Mouse (Mus musculus) bone marrow macrophage, adult 2 months (primary cell): ENCODE data around the gene Gm11559.

ENCODE experiments used
- CTCF ChIP-seq: IDR thresholded peaks from 2 replicates; pipeline ENCODE4 v1.5.1; 2012; ENCODE audit warnings: low read depth, mild to moderate bottlenecking, low read length, moderate library complexity
- POLR2A ChIP-seq: IDR thresholded peaks from 2 replicates; pipeline ENCODE4 v1.6.1; 2012; ENCODE audit warnings: mild to moderate bottlenecking, low read depth, low read length, borderline replicate concordance

- TF ChIP-seq CTCF (no peak), POLR2A (no peak)
Observed at GRCm38 (mm10) chr11:99907620-99908019, 43.3 kb downstream of the Gm11559 start, which contains the start of gene Krtap31-1.
